Mouse (Mus musculus): ENCODE data around the gene Lsm14b. TPM values are rescaled to one million over a fixed set of nuclear protein-coding genes. Genes with fewer than 3 reads are reported as not detected.

Lsm14b gene
- 7.5 and 9.5 TPM in 2 replicates for polyA plus RNA-seq (2015; fragmentation: Nextera tagmentation; extraction: Ambion mirVana)

DNA sequence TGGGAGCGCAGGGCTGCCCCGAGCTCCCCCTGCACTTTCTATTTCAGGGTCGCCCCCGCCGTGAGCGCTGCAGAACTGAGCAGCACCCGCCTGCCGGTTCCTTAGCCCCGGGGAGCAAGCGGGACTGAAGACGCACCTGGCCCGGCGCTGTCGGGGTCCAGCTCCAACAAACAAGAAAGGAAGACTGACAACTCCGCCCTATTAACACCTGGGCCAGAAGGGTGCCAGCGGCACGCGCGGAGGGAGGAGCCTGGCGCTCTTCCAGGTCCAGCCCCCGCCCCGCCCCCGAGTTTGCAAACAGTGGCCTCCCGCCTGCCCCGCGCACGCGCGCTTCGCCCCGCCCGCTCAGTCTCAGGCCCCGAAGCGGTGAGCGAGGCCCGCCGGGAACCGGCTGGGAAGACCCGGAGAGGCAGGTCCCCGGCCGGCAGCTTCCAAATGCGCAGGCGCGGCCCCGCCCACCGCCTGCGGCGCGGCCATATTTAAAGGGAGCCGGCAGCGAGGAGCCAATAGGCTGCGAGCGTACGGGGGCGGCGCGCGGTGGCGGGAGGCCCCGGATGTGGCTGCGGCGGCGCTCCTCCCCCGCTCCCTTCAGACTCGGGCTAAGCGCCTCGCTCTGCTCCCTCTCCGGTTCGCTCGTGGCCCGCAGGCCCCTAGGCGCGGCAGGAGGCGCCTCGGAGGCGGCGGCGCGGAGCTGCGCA, at the start of gene Lsm14b:
Gene Lsm14b, plus strand, starts transcription at position 587 of the 698 bp plus-strand sequence.
- WGBS = under 1% methylated on average over 67 of the region's 80 CpGs
- Histone ChIP-seq H3K9me3 (no peaks in the 10 kb centered on the region), H3K27ac (peak within 1 kb of the TSS; percentile 95), H3K36me3 (peaks cover 20% of the 10 kb centered on the region), H3K4me3 (peak within 1 kb of the TSS; percentile 85), H3K4me1 (peaks cover 29% of the 10 kb centered on the region), H3K9ac (peak within 1 kb of the TSS; percentile 86), H3K4me2 (peak within 1 kb of the TSS; percentile 90), H3K27me3 (peaks cover 24% of the 10 kb centered on the region)
- ATAC-seq (ENCODE audit: borderline replicate concordance, extremely low read depth, low FRiP score, low TSS enrichment) = peak; percentile 97

DNA sequence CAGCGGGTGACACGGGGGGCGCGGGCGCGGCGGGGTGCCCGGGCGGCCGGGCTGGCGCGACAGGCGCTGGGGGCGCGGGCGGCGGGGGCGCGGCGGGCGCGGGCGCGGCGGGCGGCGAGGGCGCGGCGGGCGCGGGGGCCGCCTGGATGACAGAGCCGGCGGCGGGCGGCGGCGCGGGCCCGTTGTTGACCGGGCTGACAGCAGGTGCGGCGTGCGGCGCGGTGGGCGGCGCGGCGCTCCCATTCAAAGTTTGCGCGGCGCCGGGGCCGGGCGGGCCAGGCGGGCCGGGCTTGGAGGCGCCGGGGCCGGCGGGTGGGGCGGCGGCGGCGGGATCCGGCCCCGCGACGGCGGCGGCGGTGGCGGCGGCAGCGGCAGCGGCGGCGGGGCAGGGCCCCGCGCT, 48.9 kb upstream of the Lsm14b start:
- Histone ChIP-seq H3K27ac (no peak overlapping the region; the same call in 1 of the 2 replicates), H3K4me1 (peaks cover 30% of the 10 kb centered on the region), H3K4me3 (peak overlapping the region; percentile 78), H3K9me3 (no peaks in the 10 kb centered on the region), H3K9ac (peak overlapping the region; percentile 76; the same call in 1 of the 2 replicates), H3K36me3 (no peaks in the 10 kb centered on the region), H3K27me3 (no peaks in the 10 kb centered on the region), H3K4me2 (peak overlapping the region; percentile 96)
- under 1% methylated on average over 44 of the region's 82 CpGs for WGBS
- no peak for ATAC-seq (ENCODE audit: borderline replicate concordance, extremely low read depth, low FRiP score, low TSS enrichment)

- H3K4me3 ChIP-seq = peak overlapping the region; percentile 78
- no peaks in the 10 kb centered on the region for H3K27me3 ChIP-seq
- ATAC-seq (ENCODE audit: borderline replicate concordance, extremely low read depth, low FRiP score, low TSS enrichment) = peak; percentile 49; the same call in 1 of the 2 replicates
- H3K4me1 ChIP-seq = peaks cover 30% of the 10 kb centered on the region
- H3K9ac ChIP-seq = peak overlapping the region; percentile 76
- WGBS = 0% methylated on average over 26 of the region's 54 CpGs
- H3K27ac ChIP-seq = peak overlapping the region; percentile 90
- peak overlapping the region; percentile 96 for H3K4me2 ChIP-seq
- H3K9me3 ChIP-seq = no peaks in the 10 kb centered on the region
- no peaks in the 10 kb centered on the region for H3K36me3 ChIP-seq
These were observed 48.5 kb upstream of the Lsm14b start for GRCm38 (mm10) chr2:179976295-179976627.

DNA sequence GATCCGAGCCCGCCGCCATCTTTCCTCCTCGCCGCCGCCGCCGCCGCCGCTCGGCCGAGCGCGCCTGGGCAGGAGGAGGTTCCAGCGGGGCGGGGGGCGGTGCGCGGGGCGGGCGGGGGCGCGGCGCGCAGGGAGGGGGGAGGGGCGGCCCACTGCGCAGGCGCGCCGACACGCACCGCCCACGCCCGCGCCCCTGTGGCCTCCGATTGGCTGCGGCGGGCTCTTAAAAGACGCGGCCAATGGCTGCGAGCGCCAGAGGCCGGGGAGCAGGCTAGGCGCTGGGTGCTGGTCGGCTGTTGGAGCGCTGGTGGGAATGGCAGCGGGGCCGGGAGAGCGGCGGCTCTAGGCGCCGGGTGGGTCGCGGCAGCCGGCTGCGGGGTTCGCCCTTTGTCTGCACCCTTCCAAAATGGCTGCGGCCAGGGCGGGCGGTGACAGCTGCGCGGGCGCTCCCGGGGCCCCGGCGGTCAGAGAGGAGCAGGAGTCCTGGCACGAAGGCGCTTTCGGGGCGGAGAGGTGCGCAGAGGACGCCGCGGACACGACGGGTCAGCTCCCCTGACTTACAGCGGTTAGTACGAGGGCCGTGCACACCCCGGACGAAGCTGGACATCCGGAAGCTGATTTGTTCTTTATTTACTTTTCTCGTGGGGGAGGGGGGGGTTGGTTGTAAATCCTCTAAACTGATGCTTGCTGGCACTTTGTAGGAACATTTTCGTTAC, 48.0 kb upstream of the Lsm14b start, which contains the start of gene Taf4:
Gene Taf4, minus strand, starts transcription at position 19 of the 716 bp plus-strand sequence.
- Histone ChIP-seq H3K27me3 (no peaks in the 10 kb centered on the region), H3K9me3 (no peaks in the 10 kb centered on the region), H3K9ac (peak within 1 kb of the TSS; percentile 99), H3K4me2 (peak within 1 kb of the TSS; percentile 96), H3K4me3 (peak within 1 kb of the TSS; percentile 78), H3K4me1 (peaks cover 30% of the 10 kb centered on the region), H3K36me3 (no peaks in the 10 kb centered on the region), H3K27ac (peak within 1 kb of the TSS; percentile 95)
- ATAC-seq (ENCODE audit: borderline replicate concordance, extremely low read depth, low FRiP score, low TSS enrichment) = peak; percentile 96
- 1% methylated on average over 75 of the region's 84 CpGs for WGBS

DNA sequence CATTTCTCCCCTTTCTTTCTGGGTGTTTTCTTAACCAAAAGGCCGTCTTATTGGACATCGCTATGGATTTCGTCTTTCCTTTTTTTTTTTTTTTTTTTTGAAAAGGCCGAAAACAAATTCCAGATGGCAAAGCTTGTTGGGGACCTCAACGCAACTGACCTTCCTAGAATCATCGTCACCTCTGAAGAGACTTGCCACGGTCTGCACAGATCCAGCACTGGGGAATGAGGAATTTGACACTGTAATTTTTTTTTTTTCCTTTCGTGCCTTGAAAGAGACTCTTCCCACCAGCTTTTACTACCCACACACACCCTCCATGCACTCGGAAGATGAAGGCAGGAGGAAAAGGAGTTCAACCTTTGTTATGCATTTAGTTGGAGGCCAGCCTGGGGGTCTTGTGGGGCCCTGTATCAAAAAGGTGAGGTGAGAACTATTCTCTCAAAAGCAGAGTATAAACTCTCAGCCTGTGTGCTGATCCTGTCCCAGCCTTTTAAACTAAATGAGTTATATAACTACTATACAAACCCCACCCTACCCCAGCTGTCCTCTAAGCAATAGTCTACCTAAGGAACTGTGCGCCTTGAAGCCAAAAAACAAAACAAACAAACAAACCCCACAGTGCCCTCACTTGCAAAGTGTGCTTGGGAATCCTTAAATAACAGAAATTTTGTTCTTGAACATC, 47.3 kb upstream of the Lsm14b start:
- Histone ChIP-seq H3K36me3 (no peaks in the 10 kb centered on the region), H3K9me3 (no peaks in the 10 kb centered on the region), H3K27me3 (no peaks in the 10 kb centered on the region), H3K4me1 (peaks cover 30% of the 10 kb centered on the region), H3K9ac (peak overlapping the region; percentile 99), H3K4me3 (peak overlapping the region; percentile 78), H3K4me2 (peak overlapping the region; percentile 63), H3K27ac (peak overlapping the region; percentile 95)
- WGBS = 8% methylated on average over 10 of the region's 10 CpGs
- no peak for ATAC-seq (ENCODE audit: borderline replicate concordance, extremely low read depth, low FRiP score, low TSS enrichment)

GRCm38 (mm10) chr2:179978250-179978649, 46.5 kb upstream of the Lsm14b start:
- Histone ChIP-seq H3K4me3 (no peak overlapping the region), H3K27ac (no peak overlapping the region), H3K9me3 (no peaks in the 10 kb centered on the region), H3K9ac (no peak overlapping the region), H3K27me3 (no peaks in the 10 kb centered on the region), H3K36me3 (no peaks in the 10 kb centered on the region), H3K4me2 (no peak overlapping the region), H3K4me1 (peaks cover 24% of the 10 kb centered on the region)
- ATAC-seq (ENCODE audit: borderline replicate concordance, extremely low read depth, low FRiP score, low TSS enrichment) = no peak
- 68% methylated on average over 3 of the region's 3 CpGs for WGBS

GRCm38 (mm10) chr2:179979836-179980235, 45.0 kb upstream of the Lsm14b start:
- H3K27ac ChIP-seq = no peak overlapping the region
- ATAC-seq (ENCODE audit: borderline replicate concordance, extremely low read depth, low FRiP score, low TSS enrichment) = no peak
- no peaks in the 10 kb centered on the region for H3K27me3 ChIP-seq
- peaks cover 8% of the 10 kb centered on the region for H3K4me1 ChIP-seq
- no peak overlapping the region for H3K9ac ChIP-seq
- 63% methylated on average over 8 of the region's 8 CpGs for WGBS
- H3K4me3 ChIP-seq = no peak overlapping the region
- H3K4me2 ChIP-seq = no peak overlapping the region
- H3K9me3 ChIP-seq = no peaks in the 10 kb centered on the region
- no peaks in the 10 kb centered on the region for H3K36me3 ChIP-seq

DNA sequence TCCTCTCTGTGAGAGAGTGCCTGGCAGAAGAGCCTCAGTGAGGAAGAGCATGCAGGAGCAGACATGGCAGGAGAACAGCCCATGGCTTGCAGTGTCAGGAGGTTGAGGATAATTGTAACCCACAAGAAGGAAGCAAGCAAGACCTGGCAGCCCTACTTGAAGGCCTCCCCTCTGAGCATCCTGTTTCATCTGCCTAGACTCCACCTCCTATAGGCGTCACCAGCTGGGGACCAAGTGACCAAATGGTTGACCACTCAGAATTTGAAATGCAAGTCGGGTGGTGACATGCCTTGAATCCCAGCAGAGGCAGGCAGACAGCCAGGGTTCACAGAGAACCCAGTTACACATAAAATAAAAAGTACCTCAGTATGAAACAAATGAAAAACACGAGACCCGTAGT, 44.2 kb upstream of the Lsm14b start:
- H3K4me3 ChIP-seq = no peak overlapping the region
- H3K27me3 ChIP-seq = no peaks in the 10 kb centered on the region
- H3K36me3 ChIP-seq = no peaks in the 10 kb centered on the region
- ATAC-seq (ENCODE audit: borderline replicate concordance, extremely low read depth, low FRiP score, low TSS enrichment) = no peak
- H3K4me2 ChIP-seq = no peak overlapping the region
- peaks cover 3% of the 10 kb centered on the region; the same call in 1 of the 2 replicates for H3K4me1 ChIP-seq
- no peak overlapping the region for H3K9ac ChIP-seq
- no peak overlapping the region for H3K27ac ChIP-seq
- 38% methylated on average over 4 of the region's 4 CpGs for WGBS
- H3K9me3 ChIP-seq = no peaks in the 10 kb centered on the region

DNA sequence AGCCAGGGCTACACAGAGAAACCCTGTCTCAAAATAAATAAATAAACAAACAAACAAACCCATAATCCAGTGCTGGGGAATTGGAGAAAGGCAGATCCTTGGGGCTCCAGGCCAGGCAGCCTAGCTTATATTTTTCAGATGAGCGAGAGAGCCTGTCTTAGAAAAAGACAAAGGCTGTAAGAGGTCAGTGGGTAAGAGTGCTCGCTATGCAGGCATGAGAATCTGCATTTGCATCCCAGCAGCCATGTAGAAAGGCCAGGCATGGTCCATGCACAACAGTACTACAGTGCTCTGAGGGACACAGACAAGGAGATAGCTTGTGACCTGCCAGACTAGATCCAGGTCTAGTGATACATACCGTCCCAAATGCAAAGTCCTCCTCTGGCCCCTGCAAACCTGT, 42.1 kb upstream of the Lsm14b start:
- H3K27ac ChIP-seq = no peak overlapping the region
- H3K4me2 ChIP-seq = no peak overlapping the region
- no peaks in the 10 kb centered on the region for H3K36me3 ChIP-seq
- no peak overlapping the region for H3K4me3 ChIP-seq
- no peak overlapping the region for H3K9ac ChIP-seq
- no peak for ATAC-seq (ENCODE audit: borderline replicate concordance, extremely low read depth, low FRiP score, low TSS enrichment)
- H3K4me1 ChIP-seq = no peaks in the 10 kb centered on the region; the same call in 1 of the 2 replicates
- H3K9me3 ChIP-seq = no peaks in the 10 kb centered on the region
- WGBS = 86% methylated on average over 3 of the region's 3 CpGs
- H3K27me3 ChIP-seq = no peaks in the 10 kb centered on the region

DNA sequence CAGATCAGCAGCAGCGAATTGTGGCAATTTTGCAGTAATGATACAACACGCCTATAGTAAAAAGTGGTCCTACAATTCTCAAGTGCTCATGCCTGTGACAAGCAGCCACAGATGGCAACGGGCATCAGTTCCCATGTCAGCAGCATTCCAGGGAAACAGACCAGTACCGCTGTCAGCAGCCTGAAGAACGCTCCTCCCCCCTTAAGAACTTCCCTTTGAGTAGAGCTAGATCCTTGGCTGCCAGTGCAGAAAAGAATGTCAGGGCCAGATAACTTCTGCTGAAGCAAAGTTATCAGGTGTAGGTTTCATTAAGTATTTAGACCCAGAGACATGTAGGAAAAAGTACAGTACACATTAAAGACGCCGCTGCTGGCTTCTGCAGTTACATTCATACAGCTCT, 40.0 kb upstream of the Lsm14b start:
- no peak overlapping the region for H3K27ac ChIP-seq
- no peaks in the 10 kb centered on the region for H3K4me1 ChIP-seq
- H3K4me2 ChIP-seq = no peak overlapping the region
- H3K9me3 ChIP-seq = no peaks in the 10 kb centered on the region
- no peak for ATAC-seq (ENCODE audit: borderline replicate concordance, extremely low read depth, low FRiP score, low TSS enrichment)
- 29% methylated on average over 7 of the region's 7 CpGs for WGBS
- H3K9ac ChIP-seq = no peak overlapping the region
- no peaks in the 10 kb centered on the region for H3K27me3 ChIP-seq
- H3K4me3 ChIP-seq = no peak overlapping the region
- no peaks in the 10 kb centered on the region for H3K36me3 ChIP-seq

DNA sequence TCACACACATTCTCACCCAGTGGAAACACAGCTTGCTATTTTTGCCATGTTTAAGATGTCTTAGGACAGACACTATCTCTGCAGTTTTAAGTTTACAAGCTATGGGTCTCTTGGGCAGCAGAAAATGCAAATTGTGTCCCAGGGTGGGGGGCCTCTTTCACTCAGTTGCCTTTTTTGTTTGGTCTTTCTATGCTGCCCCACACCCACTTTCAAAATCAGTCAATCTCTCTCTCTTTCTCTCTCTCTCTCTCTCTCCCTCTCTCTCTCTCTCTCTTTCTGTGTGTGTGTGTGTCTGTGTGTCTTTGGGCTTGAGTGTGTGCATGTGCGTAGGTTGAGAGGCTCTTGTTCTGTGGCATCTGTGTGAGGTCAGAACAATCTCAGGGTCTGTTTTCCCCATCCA, 39.1 kb upstream of the Lsm14b start:
- no peaks in the 10 kb centered on the region for H3K4me1 ChIP-seq
- no peaks in the 10 kb centered on the region for H3K27me3 ChIP-seq
- H3K27ac ChIP-seq = no peak overlapping the region
- no peak for ATAC-seq (ENCODE audit: borderline replicate concordance, extremely low read depth, low FRiP score, low TSS enrichment)
- H3K9me3 ChIP-seq = no peaks in the 10 kb centered on the region
- H3K4me3 ChIP-seq = no peak overlapping the region
- WGBS = 43% methylated on average over 1 of the region's 1 CpGs
- H3K36me3 ChIP-seq = no peaks in the 10 kb centered on the region
- H3K4me2 ChIP-seq = no peak overlapping the region
- no peak overlapping the region for H3K9ac ChIP-seq
